Mouse (Mus musculus) kidney, adult 2 months (tissue): ENCODE measurements around the gene Tmem245.

ENCODE experiments used
- CTCF ChIP-seq: fragments of 200-500 bp; conservative IDR thresholded peaks from 2 replicates; pipeline ENCODE4 v1.5.1; 2011; ENCODE audit warnings: low read depth, mild to moderate bottlenecking, control low read depth, low read length, moderate library complexity, mixed read lengths; ENCODE audit not compliant: insufficient read depth, insufficient read length
- POLR2A ChIP-seq: fragments of 200-500 bp; IDR thresholded peaks from one replicate; pipeline ENCODE4 v1.6.1; 2011; ENCODE audit warnings: low read depth, low read length, control low read depth

DNA sequence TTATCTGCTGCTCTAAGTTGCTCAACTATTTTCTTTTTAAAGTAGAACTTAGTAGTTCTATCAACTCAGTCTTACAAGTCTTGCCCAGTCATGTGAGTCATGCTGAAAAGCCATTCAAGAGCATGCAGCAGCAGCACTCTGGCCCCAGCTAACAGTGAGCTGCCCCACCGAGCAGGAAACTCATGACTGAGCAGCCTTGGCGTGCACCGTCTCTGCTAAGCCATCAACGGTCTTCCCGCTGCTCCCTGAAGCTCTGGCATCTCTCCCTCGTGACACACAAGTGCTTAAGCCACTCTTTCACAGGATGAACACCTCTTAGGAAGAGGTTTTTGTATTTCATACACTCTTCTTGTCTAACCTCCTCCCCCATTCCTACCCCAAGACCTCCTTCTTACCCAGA, 10.1 kb downstream of the Tmem245 start:
- TF ChIP-seq CTCF (no peak), POLR2A (no peak)
